Mouse (Mus musculus) left cerebral cortex, postnatal 36 days (tissue): ENCODE measurements at regions not wholly inside any gene's neighbourhood (a gene's known extent, or its start where the extent isn't known, plus 50 kb on each side); places are given as distances from the start of the nearest gene placed in this dataset.
A peak's percentile ranks its signal among the peaks of the same experiment; 100 is the strongest.
"Not testable (repeated sequence)": the region's sequence is repeated elsewhere in the genome, so short reads cannot be mapped to it uniquely, and the experiment has no call there.

Experiments
- DNase-seq, 2 experiments: peaks; one replicate each; pipeline ENCODE4 v3.0.0; 2021 to 2022; ENCODE audit warnings: low spot score in 2 of 2, mixed read lengths in 1 of 2
- intact Hi-C: fragments of 180-260 bp; cut with DNase I; formaldehyde crosslinking; loops from one replicate; pipeline ENCODE4 v1.15.1; 2025

DNA sequence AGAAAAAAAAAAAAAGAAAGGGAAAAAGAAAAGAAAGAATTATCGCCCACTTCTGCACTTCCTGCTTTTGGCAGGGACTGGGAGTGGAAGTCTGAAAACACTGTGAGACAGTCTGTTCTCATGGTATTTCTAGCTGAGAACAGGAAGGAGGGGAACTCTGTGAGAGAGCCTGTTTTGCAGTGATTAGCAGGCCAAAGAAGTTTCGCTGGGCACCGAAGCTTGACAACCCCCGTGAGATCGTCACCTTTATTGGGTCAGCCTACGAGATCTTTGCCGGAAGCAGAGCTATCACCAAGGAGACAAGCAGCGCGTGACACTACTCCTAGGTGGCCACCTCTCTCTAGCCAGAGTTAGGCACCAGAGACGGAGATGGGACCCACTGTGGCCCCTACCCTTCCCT, 78.2 kb upstream of the Atxn1 start:
- peak; percentile 44 to 65 for DNase-seq
- intact Hi-C loops: loop anchor here (5.0 kb wide), 2 partner anchors 49 to 76 kb away; partner anchors contain the start of gene Atxn1

GRCm38 (mm10) chr13:46042224-46042623, 77.4 kb upstream of the Atxn1 start:
- intact Hi-C loops: loop anchor here (5.0 kb wide), 2 partner anchors 50 to 75 kb away; partner anchors contain the start of gene Atxn1
- no peak for DNase-seq

GRCm38 (mm10) chr13:46041475-46041874, 76.7 kb upstream of the Atxn1 start:
- DNase-seq: no peak
- intact Hi-C loops: loop anchor here (5.0 kb wide), 2 partner anchors 51 to 74 kb away; partner anchors contain the start of gene Atxn1

DNA sequence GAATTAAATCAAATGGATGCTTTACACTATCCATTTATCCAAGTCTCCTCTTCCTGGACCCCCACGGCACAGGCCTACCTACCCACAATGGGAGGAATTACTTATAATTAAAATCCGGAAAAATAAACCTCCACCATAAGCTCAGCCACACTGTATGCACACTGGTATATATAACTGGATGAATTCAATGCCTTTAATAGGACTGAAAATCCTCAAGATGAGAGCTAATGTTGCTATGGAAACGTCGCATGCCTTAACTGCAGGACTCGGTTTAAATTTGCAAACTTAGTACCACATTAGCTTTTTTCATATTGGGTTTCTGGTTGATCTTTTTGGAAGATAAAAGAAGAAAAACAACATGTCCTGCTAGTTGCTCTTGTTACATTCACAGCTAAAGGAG, 75.3 kb upstream of the Atxn1 start:
- intact Hi-C loops: loop anchor here (5.0 kb wide), 2 partner anchors 52 to 73 kb away; partner anchors contain the start of gene Atxn1
- no peak for DNase-seq

DNA sequence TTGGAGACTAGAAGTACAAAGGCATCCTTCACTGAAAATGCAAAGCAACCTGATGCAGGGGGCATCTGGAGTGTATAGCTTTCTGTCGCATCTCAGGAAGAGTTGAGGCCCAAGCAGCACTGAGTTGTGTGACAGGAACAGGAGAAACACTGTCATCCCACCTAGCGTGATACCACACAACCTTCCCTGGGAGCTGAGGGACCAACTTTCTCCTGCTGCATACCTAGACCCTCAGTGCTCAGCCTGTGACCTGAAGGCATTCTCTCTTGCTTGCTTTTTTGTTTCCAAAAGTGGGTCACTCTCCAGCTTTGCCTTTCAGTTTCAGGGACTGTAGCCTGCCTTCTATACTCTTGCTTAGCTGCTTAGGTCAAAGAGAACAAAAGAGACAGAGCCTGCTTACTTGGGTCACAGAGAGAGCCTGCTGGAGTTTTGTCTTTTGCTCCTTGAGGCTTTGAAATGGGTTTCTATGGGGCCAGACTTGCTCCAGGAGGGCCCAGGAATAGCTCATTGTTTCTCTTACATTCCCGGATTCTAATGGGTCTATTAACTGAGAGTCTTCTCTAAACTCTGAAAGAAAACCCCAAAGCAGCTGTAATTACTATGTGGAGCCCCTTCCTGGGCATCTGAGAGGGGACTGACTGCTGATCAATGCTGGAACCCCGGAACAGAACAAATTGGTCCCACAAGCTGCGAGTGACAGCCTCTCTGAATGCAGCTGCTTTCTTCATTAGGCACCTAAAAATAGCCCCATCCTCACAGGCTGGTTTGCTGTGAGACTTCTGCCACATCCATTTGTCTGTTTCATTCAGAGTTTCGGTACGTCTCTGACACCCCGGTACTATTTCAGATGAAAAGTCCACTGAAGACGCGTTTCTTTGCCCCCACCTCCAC, 73.9 kb upstream of the Atxn1 start:
- intact Hi-C loops: no loop called here
- peak in 1 of 2 experiments; percentile 30 for DNase-seq

- intact Hi-C loops: no loop called here
- no peak for DNase-seq
These were observed 67.5 kb upstream of the Atxn1 start for GRCm38 (mm10) chr13:46032281-46032680.

GRCm38 (mm10) chr13:46026018-46026417, 61.2 kb upstream of the Atxn1 start:
- DNase-seq: no peak
- intact Hi-C loops: no loop called here

- intact Hi-C loops: no loop called here
- DNase-seq: no peak
These were observed 58.8 kb upstream of the Atxn1 start for GRCm38 (mm10) chr13:46023630-46024041.

DNA sequence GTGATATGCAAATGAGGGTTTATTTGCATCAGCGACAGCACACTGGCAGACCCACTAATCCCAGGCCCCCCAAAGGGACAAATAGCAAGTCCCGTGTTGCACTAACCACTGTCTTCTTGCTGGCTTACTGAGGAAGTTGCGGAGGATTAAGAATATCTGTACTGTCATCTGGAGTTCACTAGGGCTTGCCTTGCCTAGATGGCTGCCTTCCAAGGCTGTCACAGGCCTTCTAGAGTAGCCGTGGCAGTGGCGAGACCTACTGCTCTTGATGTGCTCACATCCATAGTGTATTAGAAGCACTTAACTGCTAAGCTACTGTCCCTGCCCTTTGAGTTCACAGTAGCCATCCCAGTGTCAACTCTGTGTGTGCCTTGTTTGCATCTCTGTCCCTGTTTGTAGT, 58.4 kb upstream of the Atxn1 start:
- no peak for DNase-seq
- intact Hi-C loops: no loop called here

DNA sequence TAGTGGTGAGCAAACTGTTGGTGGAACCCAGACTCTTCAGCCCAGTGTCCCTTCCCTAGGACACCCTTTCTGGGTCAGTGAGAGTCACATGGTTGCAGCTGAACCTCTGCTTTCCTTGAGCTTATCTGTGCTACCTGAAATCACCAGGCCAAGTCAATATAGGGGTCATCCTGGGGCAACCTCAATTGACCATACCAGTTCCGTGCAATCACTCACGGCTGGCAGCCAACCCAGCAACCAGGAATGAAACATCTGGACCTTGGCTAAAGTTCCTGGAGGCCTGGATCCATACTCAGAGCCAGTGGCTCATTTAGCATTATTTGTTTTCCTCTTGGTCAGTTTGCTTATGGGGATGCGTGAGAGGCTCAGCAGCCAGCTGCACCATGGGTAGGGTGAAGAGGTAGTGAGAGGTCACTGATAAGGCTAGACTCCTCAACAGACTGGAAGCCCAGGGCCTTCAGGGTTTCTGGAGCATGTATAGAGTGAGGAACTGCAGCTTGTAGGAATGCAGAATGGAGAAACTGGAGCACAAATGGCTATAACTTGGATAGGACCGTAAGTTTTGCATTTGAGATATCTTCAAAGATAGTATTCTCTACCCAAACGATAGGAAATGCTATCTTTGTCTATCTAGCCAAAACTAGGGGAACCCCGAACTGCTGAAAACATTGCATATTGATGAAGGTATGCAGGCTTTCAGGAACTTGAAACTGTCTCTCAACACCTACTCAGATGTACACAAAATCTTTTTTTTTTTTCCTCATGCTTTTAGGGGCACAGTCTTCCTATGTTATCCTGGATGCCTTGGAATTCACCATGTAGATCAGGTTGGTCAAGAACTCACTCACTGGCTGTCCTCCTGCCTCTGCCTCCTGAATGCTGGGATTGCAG, 56.4 kb upstream of the Atxn1 start:
- DNase-seq: no peak
- intact Hi-C loops: no loop called here

DNA sequence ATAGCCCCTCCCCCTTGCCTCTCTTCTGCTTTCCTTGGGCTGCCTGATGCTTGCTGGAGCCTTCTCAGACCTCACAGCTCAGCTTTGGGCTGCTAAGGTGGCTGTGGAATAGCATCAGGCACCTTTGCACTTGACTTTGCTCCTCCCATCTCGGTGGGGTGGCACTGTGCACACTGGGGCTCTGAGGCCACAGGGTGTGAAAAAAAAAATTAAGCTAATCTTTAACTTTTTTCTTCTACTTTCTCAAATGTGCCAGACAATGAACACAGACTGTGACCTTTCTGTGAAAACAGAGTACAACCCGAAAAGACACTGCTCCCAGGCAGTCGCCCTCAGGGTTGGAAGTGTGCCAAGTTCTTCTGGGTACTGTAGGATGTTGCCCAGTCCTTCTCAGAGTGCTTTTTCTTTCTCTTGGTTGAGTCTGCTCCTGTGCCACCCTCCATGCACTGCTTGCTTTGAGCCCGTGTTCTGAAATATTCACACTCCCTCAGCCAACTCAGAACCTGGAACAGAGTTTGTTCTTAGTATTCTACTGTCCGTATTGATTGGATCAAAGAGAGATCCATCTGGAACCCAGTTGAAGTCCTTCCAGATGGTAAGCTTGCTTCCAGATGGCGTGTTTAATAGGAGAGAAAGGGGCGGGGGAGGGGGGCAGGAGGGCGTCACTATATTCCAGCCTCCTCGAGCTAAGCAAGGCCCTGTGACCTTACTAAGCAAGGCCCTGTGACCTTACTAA, 54.8 kb upstream of the Atxn1 start:
- no peak for DNase-seq
- intact Hi-C loops: no loop called here

DNA sequence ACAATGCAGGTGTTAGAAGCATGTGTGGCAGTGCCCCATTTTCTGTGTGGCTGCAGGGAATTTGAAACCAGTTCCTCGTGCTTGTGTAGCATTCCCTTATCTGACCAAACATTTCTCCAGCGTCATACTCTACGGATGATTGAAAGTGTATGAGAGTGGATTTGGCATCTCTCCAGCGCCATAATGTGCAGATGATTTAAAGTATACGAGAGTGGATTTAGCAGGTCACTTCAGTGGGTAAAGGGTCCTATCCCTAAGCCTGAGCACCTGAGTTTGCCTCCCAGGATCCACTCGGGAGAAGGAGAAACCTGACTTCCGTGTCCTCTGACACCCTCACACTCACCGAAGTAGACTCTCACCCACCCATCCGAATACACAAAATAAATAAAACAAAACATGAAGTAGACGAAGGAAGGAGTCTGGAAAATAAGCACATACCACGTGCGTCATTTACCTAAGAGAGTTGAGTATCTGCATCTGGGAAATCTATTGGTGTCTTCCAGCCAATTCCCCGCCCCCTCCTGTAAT, 54.2 kb upstream of the Atxn1 start:
- intact Hi-C loops: no loop called here
- DNase-seq: no peak

DNA sequence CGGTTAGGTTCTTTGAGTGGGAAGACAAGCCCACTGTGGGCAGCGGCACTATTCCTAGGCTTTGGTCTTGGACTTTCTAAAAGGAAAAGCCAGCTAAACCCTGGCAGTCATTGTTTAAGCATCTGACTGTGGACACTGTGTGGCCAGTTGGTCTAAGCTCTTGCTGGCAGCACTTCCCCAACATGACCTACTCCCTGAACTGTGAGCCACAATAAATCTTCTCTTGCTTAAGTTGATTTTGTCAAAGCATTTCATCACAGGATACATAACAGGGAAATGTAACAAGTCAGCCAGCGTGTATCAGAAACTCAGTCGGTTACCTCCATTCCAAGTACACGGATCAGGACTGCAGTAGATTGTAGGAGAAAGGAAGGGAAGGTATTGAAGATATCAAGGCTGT, 52.9 kb upstream of the Atxn1 start:
- intact Hi-C loops: no loop called here
- no peak for DNase-seq

DNA sequence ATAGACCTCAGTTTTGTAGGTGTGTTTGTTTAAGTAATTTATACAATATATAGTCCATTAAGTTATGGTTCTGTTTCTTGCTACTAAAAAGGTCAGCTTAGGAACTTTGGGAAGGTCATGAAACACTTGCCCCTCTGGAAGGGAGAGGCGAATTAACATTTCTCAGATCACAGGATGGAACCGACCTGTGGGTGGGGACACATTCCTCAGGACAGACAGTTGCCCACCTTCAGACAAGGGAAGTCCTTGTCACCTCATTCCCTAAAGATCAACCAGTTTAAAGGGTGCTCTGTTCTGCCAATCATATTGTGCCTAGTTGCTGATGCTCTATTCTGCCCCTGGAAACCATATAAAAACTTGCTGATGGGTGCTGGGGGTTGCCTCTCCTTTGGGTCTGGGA, 52.2 kb upstream of the Atxn1 start:
- DNase-seq, intact Hi-C loops: not testable (repeated sequence)

DNA sequence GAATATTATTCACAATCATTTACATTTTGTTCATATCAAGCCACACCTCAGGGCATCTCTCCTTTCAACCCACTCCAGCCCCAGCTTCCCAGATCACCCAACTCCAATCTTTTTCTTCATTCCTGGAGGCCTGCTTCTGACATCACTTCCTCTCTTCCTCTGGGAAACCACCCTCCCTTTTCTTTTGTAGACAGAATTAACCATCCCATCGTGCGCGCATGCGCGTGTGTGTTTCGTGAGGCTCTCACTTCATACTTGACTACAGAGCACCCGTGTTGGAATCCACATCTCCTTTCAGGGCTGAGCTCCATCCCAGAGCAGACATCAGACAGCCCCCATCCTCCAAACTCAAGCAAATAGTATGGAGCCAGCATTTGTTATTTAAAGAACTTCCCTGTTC, 50.4 kb upstream of the Atxn1 start:
- DNase-seq: no peak
- intact Hi-C loops: no loop called here

- DNase-seq: no peak
- intact Hi-C loops: no loop called here
These were observed 49.8 kb upstream of the Atxn1 start for GRCm38 (mm10) chr13:46014637-46015036.
